Mouse (Mus musculus): ENCODE data around the gene Pnma1. TPM values are rescaled to one million over a fixed set of nuclear protein-coding genes. Genes with fewer than 3 reads are reported as not detected.
"Not testable (repeated sequence)": the region's sequence is repeated elsewhere in the genome, so short reads cannot be mapped to it uniquely, and the experiment has no call there.

Pnma1 gene
- polyA plus RNA-seq, 1 experiment from 2014 or later = 3.8 TPM

DNA sequence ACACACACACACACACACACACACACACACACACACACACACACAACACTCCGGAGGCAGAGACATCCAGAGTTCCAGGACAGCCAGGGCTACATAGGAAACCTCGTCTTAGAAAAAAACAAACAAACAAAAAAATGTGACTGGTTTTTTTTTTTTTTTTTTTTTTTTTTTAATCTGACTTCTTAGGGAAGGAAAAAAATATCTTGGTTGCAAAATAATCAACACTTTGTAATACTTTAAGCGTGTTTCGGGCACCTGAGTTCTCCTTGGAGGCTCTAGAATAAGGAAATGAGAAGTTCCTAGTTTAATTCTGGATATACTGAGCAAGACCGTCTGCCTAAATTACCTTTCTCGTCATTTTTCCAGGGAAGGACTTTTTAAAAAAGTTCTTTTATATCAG, 34.6 kb downstream of the Pnma1 start:
- no peak for ATAC-seq (ENCODE audit: low FRiP score)
- Histone ChIP-seq H3K4me1 (replicated peaks) (peaks cover 10% of the 10 kb centered on the region), H3K9me3 (no peaks in the 10 kb centered on the region), H3K4me2 (peak overlapping the region; percentile 84), H3K27me3 (no peaks in the 10 kb centered on the region), H3K9ac (no peak overlapping the region), H3K36me3 (no peaks in the 10 kb centered on the region), H3K27ac (no peak overlapping the region), H3K4me3 (peak overlapping the region; percentile 79)
- 57% methylated on average over 6 of the region's 6 CpGs for WGBS

DNA sequence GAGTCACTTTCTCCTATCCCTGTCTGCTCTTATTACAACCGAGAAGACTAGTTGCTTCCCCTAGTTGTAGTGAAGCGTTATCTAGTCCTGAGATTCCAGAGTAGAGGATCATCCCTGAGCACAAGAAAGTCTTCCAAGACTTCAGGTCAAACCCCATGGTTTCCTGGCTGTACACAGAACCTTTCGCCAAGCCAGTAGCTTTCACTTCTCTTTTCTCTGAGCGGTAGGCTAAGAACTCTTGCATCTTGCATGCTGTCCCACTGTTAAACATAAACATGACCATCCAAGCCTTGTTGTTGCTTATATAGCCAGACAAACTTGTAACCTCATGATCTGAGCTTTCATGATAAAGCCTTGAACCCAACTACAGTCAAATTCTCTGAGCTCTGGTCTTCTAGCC, 37.5 kb downstream of the Pnma1 start:
- no peak for ATAC-seq (ENCODE audit: low FRiP score)
- peaks cover 10% of the 10 kb centered on the region for H3K4me1 ChIP-seq (replicated peaks)
- H3K4me3 ChIP-seq = no peak overlapping the region
- H3K27ac ChIP-seq = no peak overlapping the region
- no peaks in the 10 kb centered on the region for H3K9me3 ChIP-seq
- no peaks in the 10 kb centered on the region for H3K36me3 ChIP-seq
- no peak overlapping the region for H3K9ac ChIP-seq
- H3K27me3 ChIP-seq = no peaks in the 10 kb centered on the region
- 100% methylated on average over 4 of the region's 4 CpGs for WGBS
- no peak overlapping the region for H3K4me2 ChIP-seq

DNA sequence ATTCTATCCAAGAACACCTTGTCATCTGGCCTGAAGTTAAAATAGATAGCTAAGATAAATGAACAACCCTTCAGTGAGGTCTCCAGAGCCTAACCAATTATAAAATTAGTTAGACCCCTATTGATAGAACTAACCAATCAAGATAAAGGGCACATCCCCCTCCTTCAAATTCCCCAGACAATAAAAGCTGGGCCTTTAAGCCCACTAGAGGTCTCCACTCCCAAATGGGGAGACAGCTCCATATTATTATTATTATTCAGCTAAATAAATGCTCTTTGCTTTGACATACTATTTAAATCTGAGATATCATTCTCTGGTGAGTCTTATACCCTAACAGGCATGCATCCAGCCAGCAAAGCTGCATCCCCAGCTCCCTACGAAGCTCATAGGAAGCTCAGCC, 38.4 kb downstream of the Pnma1 start:
- Histone ChIP-seq H3K27ac (no peak overlapping the region), H3K4me3 (no peak overlapping the region), H3K36me3 (no peaks in the 10 kb centered on the region), H3K27me3 (no peaks in the 10 kb centered on the region), H3K4me2 (no peak overlapping the region), H3K9ac (no peak overlapping the region), H3K9me3 (no peaks in the 10 kb centered on the region), H3K4me1 (replicated peaks) (peaks cover 4% of the 10 kb centered on the region)
- 76% methylated on average over 1 of the region's 1 CpGs for WGBS
- ATAC-seq (ENCODE audit: low FRiP score) = no peak

DNA sequence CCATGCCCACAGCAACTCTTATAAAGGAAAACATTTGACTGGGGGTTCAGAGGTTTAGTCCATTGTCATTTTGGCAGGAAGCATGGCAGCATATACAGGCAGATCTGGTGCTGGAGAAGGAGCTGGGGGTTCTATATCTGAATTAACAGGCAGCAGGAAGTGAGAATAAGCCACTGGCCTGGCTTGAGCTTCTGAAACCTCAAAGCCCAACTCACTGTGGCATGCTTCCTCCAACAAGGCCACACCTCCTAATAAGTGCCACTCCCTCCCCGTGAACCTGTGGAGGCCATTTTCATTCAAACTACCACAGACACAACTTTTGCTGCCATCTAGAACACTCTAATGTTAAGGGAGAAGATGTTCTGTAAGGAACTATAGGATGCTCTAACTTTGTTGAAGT, 40.6 kb downstream of the Pnma1 start:
- Histone ChIP-seq H3K4me1 (replicated peaks) (no peaks in the 10 kb centered on the region), H3K36me3 (no peaks in the 10 kb centered on the region), H3K27ac (no peak overlapping the region), H3K27me3 (no peaks in the 10 kb centered on the region), H3K9me3 (no peaks in the 10 kb centered on the region), H3K4me3 (no peak overlapping the region), H3K4me2 (no peak overlapping the region), H3K9ac (no peak overlapping the region)
- 82% methylated on average over 1 of the region's 1 CpGs for WGBS
- ATAC-seq (ENCODE audit: low FRiP score) = no peak

DNA sequence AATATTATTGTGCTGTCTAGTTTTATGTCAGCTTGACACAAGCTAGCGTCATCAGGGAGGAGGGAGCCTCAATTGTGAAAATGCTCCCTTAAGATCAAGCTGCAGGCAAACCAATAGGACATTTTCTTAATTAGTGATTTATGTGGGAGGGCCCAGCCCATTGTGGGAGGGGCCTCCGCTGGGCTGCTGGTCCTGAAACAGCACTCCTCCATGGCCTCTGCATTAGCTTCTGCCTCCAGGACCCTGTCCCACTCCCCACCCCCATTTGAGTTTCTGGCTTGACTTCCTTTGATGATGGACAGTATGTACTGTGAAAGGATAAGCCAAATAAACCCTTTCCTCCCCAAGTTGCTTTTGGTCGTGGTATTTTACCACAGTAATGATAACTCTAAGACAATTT, 41.3 kb downstream of the Pnma1 start:
- Histone ChIP-seq H3K4me1 (replicated peaks) (no peaks in the 10 kb centered on the region), H3K27me3 (no peaks in the 10 kb centered on the region), H3K9me3 (no peaks in the 10 kb centered on the region), H3K4me2 (no peak overlapping the region), H3K9ac (no peak overlapping the region), H3K36me3 (no peaks in the 10 kb centered on the region), H3K4me3 (no peak overlapping the region), H3K27ac (no peak overlapping the region)
- no peak for ATAC-seq (ENCODE audit: low FRiP score)
- 75% methylated on average over 3 of the region's 3 CpGs for WGBS

DNA sequence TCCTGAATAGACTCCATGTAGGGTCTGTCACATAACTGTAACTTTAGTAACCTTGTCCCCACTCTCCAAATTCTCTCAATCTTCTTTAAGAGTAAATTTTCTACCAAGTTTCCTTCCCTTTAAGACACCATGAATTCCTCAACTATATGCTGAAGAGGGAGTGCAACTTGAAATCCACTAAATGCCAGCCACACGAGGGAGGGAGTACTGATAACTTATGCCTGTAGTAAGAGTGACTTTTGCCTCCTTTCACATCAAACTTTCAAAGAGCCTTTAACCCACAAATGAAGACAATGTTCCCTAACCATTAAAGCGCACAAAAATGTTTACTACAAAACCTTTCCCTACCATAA, 46.8 kb downstream of the Pnma1 start:
- H3K27ac ChIP-seq = no peak overlapping the region
- no peak for ATAC-seq (ENCODE audit: low FRiP score)
- peak overlapping the region; percentile 71 for H3K4me2 ChIP-seq
- no peaks in the 10 kb centered on the region for H3K9me3 ChIP-seq
- H3K36me3 ChIP-seq = no peaks in the 10 kb centered on the region
- no peaks in the 10 kb centered on the region for H3K4me1 ChIP-seq (replicated peaks)
- 0 out of 2 replicates have a peak, but pooled peaks cover 3% of the 10 kb centered on the region for H3K27me3 ChIP-seq
- WGBS = 62% methylated on average over 2 of the region's 2 CpGs
- peak overlapping the region; percentile 54 for H3K4me3 ChIP-seq
- H3K9ac ChIP-seq = peak overlapping the region; percentile 77; the same call in 1 of the 2 replicates

DNA sequence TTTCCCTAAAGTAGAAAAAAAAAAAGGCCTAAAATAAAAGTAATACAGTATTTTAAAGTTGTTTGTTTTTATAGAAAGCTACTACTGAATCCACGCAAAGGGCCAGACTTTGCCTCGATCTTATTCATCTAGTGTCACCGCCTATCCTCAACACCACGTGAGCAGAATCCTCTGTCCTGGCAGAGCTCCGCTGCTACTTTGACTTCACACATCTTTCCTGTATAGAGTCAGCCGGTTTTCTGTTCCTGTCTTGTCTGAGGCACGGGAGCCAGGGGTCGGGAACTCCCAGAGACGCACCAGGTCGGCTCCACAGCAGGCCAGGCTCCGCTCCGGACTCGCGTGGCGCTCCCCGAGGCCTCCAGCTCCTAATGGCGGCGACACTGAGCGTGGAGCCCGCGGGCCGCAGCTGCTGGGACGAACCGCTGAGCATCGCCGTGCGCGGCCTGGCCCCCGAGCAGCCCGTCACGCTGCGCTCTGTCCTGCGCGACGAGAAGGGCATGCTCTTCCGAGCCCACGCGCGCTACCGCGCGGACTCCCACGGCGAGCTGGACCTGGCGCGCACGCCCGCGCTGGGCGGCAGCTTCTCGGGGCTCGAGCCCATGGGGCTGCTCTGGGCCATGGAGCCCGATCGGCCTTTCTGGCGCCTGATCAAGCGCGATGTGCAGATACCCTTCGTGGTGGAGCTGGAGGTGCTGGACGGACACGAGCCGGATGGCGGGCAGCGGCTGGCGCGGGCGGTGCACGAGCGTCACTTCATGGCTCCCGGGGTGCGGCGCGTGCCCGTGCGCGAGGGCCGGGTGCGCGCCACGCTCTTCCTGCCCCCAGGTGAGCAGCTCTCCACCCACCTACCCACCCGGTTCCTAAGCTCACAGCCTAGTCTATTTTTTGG, 47.4 kb downstream of the Pnma1 start, which contains the start of gene Acot6:
Gene Acot6, plus strand, starts transcription at position 51 of the 889 bp plus-strand sequence.
- Histone ChIP-seq H3K4me3 (peak within 1 kb of the TSS; percentile 54), H3K27ac (peak within 1 kb of the TSS; percentile 62), H3K4me2 (peak within 1 kb of the TSS; percentile 71), H3K9ac (peak within 1 kb of the TSS; percentile 77)
- H3K9me3 ChIP-seq; H3K4me1 ChIP-seq (replicated peaks); H3K36me3 ChIP-seq; H3K27me3 ChIP-seq: not testable (repeated sequence)
- ATAC-seq (ENCODE audit: low FRiP score) = peak; percentile 65
- under 1% methylated on average over 77 of the region's 80 CpGs for WGBS

DNA sequence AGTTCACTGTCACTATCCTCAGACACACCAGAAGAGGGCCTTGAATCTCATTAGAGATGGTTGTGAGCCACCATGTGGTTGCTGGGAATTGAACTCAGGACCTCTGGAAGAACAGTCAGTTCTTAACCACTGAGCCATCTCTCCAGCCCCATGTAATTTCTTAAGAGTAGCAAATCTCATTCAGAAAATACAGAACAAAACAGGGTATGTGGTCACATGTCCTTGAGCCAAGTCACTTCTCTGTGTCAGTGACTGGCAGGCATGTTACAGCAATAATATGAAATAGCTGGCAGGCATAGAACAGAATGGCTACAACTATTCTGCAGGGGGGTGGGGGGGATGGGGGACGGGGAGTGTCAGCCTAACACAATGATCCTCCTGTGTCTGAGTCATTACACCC, 48.2 kb downstream of the Pnma1 start:
- no peak for ATAC-seq (ENCODE audit: low FRiP score)
- Histone ChIP-seq H3K27me3 (0 out of 2 replicates have a peak, but pooled peaks cover 3% of the 10 kb centered on the region), H3K4me3 (0 out of 2 replicates have a peak overlapping the region, but pooled peaks have one; percentile 54), H3K4me1 (replicated peaks) (no peaks in the 10 kb centered on the region), H3K9me3 (0 out of 2 replicates have a peak, but pooled peaks cover 3% of the 10 kb centered on the region), H3K9ac (no peak overlapping the region), H3K4me2 (peak overlapping the region; percentile 71), H3K27ac (no peak overlapping the region), H3K36me3 (no peaks in the 10 kb centered on the region)
- WGBS = 25% methylated on average over 1 of the region's 1 CpGs

DNA sequence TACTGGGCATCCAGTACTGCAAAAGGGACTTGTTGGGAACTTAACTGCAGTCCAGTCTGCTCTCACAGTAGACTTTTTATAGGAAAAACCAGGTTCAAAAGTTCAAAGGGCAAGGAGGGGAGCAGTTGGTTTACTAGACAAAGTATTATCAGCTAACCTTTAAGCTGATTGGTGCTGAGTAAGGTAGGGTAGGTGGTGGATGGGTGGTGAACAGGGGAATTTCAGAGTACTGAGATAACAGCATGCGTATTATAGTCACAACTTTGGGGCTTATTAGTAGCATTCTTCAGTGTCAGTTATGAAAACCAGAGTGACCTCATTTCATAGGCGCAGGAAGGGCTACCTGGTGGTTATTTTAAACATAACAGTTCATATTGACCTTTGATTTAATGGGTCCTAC, 48.7 kb downstream of the Pnma1 start:
- no peak for ATAC-seq (ENCODE audit: low FRiP score)
- Histone ChIP-seq H3K4me1 (replicated peaks) (no peaks in the 10 kb centered on the region), H3K9me3 (0 out of 2 replicates have a peak, but pooled peaks cover 3% of the 10 kb centered on the region), H3K27ac (no peak overlapping the region), H3K27me3 (0 out of 2 replicates have a peak, but pooled peaks cover 3% of the 10 kb centered on the region), H3K4me3 (no peak overlapping the region), H3K9ac (no peak overlapping the region), H3K4me2 (no peak overlapping the region), H3K36me3 (no peaks in the 10 kb centered on the region)
- WGBS = 96% methylated on average over 2 of the region's 2 CpGs

Other genes starting within 250 kb of the Pnma1 start
- 19.9 and 25.6 TPM in 2 replicates for gene Numb, start 226.6 kb downstream of the Pnma1 start, polyA plus RNA-seq (2015; fragmentation: Nextera tagmentation; extraction: Ambion mirVana)
- 10.0 and 10.8 TPM in 2 replicates for gene Riox1, start 197.9 kb downstream of the Pnma1 start, polyA plus RNA-seq (2015; fragmentation: Nextera tagmentation; extraction: Ambion mirVana)
- gene Heatr4, start 163.6 kb downstream of the Pnma1 start, polyA plus RNA-seq (2015; fragmentation: Nextera tagmentation; extraction: Ambion mirVana) = not detected in 2 replicates
- 14.7 and 17.0 TPM in 2 replicates for gene Acot2, start 160.6 kb downstream of the Pnma1 start, polyA plus RNA-seq (2015; fragmentation: Nextera tagmentation; extraction: Ambion mirVana)
- 77.9 and 83.6 TPM in 2 replicates for gene Acot1, start 139.0 kb downstream of the Pnma1 start, polyA plus RNA-seq (2015; fragmentation: Nextera tagmentation; extraction: Ambion mirVana)
- gene Acot4, start 110.1 kb downstream of the Pnma1 start, polyA plus RNA-seq (2015; fragmentation: Nextera tagmentation; extraction: Ambion mirVana) = 0.09 and 0.13 TPM in 2 replicates
- gene Gm49366, start 109.6 kb downstream of the Pnma1 start, polyA plus RNA-seq (2015; fragmentation: Nextera tagmentation; extraction: Ambion mirVana) = not detected in 2 replicates
- 0.89 and 0.96 TPM in 2 replicates for gene Acot3, start 96.3 kb downstream of the Pnma1 start, polyA plus RNA-seq (2015; fragmentation: Nextera tagmentation; extraction: Ambion mirVana)
- gene Acot5, start 79.2 kb downstream of the Pnma1 start, polyA plus RNA-seq (2015; fragmentation: Nextera tagmentation; extraction: Ambion mirVana) = not detected in 2 replicates
- gene Acot6, start 47.8 kb downstream of the Pnma1 start, polyA plus RNA-seq (2015; fragmentation: Nextera tagmentation; extraction: Ambion mirVana) = 0.88 and 0.97 TPM in 2 replicates
- gene Dnal1, start 34.1 kb downstream of the Pnma1 start, polyA plus RNA-seq (2015; fragmentation: Nextera tagmentation; extraction: Ambion mirVana) = 9.1 and 9.7 TPM in 2 replicates
- 4.5 and 5.1 TPM in 2 replicates for gene Elmsan1, start 70.4 kb upstream of the Pnma1 start, polyA plus RNA-seq (2015; fragmentation: Nextera tagmentation; extraction: Ambion mirVana)
- 14.2 and 15.1 TPM in 2 replicates for gene Ptgr2, start 136.7 kb upstream of the Pnma1 start, polyA plus RNA-seq (2015; fragmentation: Nextera tagmentation; extraction: Ambion mirVana)
- gene Zfp410, start 168.4 kb upstream of the Pnma1 start, polyA plus RNA-seq (2015; fragmentation: Nextera tagmentation; extraction: Ambion mirVana) = 84.3 and 88.3 TPM in 2 replicates
- gene Coq6, start 213.2 kb upstream of the Pnma1 start, polyA plus RNA-seq (2015; fragmentation: Nextera tagmentation; extraction: Ambion mirVana) = 41.0 and 42.3 TPM in 2 replicates
- 17.9 and 19.1 TPM in 2 replicates for gene Fam161b, start 213.3 kb upstream of the Pnma1 start, polyA plus RNA-seq (2015; fragmentation: Nextera tagmentation; extraction: Ambion mirVana)

Data from hindbrain, embryonic 13.5 days (tissue).